Mouse (Mus musculus) frontal cortex, postnatal 14 days (tissue): Measurements from ENCODE around the gene Slc6a8.
A peak's percentile ranks its signal among the peaks of the same experiment; 100 is the strongest.

Source experiments
- DNase-seq, 2 experiments: peaks; one replicate each; pipeline ENCODE4 v3.0.0; 2022; ENCODE audit warnings: low spot score in 2 of 2

The Slc6a8 gene

DNA sequence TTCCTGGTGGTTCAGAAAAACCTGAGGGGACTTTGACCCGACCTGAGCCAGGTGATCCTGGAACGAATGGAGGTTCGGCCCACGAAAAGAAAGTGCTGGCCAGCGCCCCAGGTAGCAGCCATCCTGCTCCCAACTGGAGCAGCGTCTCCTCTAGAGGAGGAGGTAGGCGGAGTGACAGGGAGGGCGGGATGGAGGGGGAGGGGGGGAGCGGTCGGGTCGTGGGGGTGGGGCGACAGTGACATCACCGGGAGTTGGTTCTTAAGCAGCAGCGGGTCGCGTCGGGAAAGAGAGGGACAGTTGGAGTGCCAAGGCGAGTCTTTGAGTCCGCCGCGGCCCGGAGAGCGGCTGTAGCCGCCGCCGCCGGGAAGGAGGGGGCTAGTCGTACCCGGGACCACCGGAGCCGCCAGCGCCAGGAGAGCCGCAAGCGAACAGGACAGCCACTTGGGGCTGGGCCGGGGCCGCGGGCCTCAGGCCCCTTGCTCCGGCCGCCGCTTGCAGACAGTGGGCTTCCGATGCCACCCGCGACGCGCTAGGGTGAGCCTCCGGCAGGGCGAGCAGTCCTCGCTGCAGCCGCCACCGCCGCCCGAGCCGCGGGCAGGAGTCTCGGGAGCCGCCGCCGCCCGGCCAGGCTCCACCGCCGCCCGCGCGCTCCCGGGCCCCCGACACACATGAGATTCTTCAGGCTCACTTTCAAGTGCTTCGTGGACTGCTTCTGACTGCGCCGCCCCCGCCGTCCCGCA is at the start of gene Slc6a8:
Slc6a8 (plus strand) TSS at position 272 of the 740 bp plus-strand sequence.
- peak in 1 of 2 experiments; percentile 48 for DNase-seq

GRCm38 (mm10) chrX:73626981-73627380 is 46.0 kb upstream of the Slc6a8 start:
- DNase-seq, result no peak

DNA sequence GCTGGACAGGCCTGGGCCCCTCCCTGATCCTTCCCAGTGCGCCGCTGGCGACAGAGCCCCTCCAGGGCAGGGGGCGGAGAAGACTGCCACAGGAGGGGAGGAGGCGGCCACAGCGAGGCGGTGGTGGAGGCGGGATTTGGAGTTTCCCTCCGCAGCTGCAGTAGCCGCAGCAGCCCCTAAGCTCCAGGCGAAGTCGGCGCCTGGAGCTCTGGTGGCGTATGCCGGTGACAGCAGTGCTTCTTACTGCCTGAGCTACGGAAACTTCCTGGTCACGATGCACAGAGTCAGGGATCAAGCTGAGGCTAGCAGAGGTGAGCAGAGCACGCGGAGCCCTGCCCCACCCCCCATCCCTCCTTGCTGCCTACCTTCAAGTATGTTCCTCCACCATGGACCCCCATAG is 37.5 kb upstream of the Slc6a8 start:
- no peak for DNase-seq

- DNase-seq, result no peak
Measured at GRCm38 (mm10) chrX:73637415-73637814, 35.5 kb upstream of the Slc6a8 start.

GRCm38 (mm10) chrX:73639255-73639675 is 33.7 kb upstream of the Slc6a8 start, which contains the start of gene Dusp9:
Gene Dusp9 (plus strand): TSS chrX:73639419.
- DNase-seq, result no peak

DNA sequence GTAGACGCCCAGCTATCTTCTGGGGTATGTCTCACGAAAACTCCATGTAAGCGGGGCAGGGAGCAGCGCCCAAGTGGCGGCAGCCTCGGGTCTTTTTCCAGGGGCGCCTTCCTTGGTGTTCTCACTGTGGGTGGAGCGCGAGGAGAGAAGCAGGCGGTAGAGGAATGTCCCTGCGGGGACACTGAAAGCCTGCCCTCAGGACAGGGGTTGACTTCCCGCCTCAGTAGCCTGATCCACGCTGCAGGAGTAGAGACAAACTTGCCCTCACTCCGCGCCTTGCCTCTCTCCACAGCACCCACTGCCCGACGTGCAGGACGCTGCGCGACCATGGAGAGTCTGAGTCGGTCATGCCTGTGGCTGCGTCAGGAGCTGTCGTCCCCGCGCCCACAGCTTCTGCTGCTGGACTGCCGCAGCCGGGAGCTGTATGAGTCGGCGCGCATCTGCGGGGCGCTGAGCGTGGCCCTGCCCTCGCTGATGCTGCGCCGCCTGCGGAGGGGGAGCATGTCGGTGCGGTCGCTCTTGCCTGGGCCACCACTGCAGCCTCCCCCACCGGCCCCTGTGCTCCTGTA is 33.0 kb upstream of the Slc6a8 start:
- no peak for DNase-seq

- no peak for DNase-seq
Measured at GRCm38 (mm10) chrX:73645121-73645520, 27.8 kb upstream of the Slc6a8 start.

- no peak for DNase-seq
Measured at GRCm38 (mm10) chrX:73650869-73651268, 22.1 kb upstream of the Slc6a8 start.

- no peak for DNase-seq
Measured at GRCm38 (mm10) chrX:73653392-73653791, 19.6 kb upstream of the Slc6a8 start.

DNA sequence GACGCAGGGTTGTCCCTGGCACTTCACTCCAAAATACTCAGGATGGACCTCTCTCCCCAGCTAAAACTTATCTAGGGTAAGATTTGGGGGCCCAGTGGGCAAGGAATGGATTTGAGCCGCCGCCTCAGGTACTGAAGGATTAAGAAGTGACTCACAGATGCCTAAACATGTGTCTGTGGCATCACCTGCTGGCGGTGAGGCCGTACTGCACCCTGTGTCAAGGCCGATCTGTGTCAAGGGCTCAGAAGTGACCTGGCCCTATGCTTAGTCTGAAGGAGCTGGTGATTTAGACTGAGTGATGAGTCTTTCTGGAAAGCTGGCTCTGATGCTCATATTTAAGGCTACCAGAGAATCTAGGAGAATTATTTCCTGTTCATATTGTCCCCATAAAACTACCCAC is 18.8 kb upstream of the Slc6a8 start:
- DNase-seq, result no peak

- no peak for DNase-seq
Measured at GRCm38 (mm10) chrX:73655529-73655928, 17.4 kb upstream of the Slc6a8 start.

GRCm38 (mm10) chrX:73658391-73658790 is 14.6 kb upstream of the Slc6a8 start:
- no peak for DNase-seq

DNA sequence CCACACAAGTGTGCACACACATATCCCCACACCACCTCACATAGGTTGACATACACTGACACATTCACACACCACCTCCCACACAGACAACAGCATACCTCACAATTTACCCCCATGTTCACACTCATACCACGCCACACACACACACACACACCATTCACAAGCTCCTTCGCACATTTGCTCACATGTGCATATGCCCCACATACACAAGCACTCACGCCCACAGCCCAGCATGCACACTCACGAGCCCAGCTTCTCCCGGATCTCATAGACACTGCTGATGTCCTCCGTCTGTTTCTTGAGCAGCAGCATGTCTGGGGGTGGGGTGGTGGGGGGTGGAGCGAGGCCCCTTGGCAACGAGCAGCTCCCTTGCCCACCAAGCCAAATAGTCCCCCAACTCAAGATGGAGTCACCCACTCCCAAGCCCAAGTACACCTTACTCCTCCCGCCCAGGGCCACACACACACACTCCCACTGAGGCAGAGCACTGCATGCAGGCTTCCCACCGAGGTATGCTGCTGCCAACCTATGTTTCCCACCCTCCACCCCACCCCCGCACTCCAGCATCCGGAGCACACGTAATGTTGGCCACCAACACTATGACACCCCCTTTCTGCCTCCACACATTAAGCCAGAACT is 13.9 kb upstream of the Slc6a8 start:
- peak in 1 of 2 experiments; percentile 57 for DNase-seq

GRCm38 (mm10) chrX:73659575-73660283 is 13.2 kb upstream of the Slc6a8 start, which contains the start of gene Pnck:
Gene Pnck (minus strand): TSS chrX:73660117.
- DNase-seq, result no peak

- no peak for DNase-seq
Measured at GRCm38 (mm10) chrX:73660284-73660665, 12.7 kb upstream of the Slc6a8 start.

GRCm38 (mm10) chrX:73663143-73663542 is 9.8 kb upstream of the Slc6a8 start:
- DNase-seq, result no peak

- DNase-seq, result no peak
Measured at GRCm38 (mm10) chrX:73672031-73672431, 919 bp upstream of the Slc6a8 start.

GRCm38 (mm10) chrX:73673619-73673967 is 643 bp downstream of the Slc6a8 start:
- no peak for DNase-seq

- no peak for DNase-seq
Measured at GRCm38 (mm10) chrX:73673968-73674661, 1.2 kb downstream of the Slc6a8 start.

DNA sequence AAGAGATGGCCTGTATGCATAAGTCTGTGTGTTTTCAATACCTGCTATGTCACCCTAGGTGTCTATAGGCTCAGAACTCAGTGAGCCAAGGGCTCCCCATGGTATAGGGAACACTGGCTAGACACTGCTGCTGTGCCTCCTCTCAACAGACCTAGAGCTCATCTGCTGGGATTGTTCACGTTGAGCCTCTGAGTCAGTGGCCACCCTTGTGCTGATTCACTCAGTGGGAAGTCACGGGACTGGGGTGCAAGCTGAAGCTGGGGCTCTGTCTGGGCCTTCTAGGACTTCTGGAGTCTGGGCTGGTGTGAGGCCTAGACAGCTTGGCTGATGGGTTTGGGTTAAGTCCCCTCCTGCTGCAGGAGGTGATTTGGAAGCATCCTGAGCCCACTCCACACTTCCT is 2.3 kb downstream of the Slc6a8 start:
- no peak for DNase-seq

DNA sequence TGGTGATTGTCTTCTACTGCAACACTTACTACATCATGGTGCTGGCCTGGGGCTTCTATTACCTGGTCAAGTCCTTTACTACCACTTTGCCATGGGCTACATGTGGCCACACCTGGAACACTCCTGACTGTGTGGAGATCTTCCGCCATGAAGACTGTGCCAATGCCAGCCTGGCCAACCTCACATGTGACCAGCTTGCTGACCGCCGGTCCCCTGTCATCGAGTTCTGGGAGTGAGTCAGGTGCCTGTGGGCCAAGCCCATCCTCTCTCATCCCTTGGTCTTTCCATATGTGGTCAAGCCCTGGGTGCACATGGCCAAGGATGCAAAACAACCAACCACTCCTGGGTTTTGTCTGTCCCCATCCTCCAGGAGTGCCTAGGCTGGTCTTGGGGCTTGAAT is 3.7 kb downstream of the Slc6a8 start:
- no peak for DNase-seq

DNA sequence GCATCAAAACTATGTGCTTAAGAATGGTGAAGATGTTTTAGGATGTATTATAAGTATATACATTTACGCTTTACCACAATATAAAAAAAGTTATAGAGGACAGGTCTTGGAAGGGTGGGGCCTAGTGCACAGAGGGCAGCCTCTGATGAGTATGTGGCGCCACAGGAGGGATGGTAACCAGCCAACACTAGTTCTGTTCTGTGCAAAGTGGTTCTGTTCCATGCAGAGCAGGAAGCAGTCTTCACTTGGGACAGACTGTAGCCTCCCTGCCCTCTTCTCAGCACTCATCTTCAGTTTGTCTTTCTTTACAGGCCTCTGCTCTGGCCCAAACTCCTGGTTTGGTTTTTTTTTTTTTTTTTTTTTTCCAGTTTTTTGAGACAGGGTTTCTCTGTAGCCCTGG is 11.2 kb downstream of the Slc6a8 start:
- DNase-seq, result no peak
